Mouse (Mus musculus) C2C12 (cell line): ENCODE data around the gene Sdccag8. TPM values are rescaled to one million over a fixed set of nuclear protein-coding genes. Genes with fewer than 3 reads are reported as not detected.

Experiments used
- H3K27me3 ChIP-seq: one replicate; pipeline ENCODE4 v1.6.1; 2011; ENCODE audit not compliant: control insufficient read depth, insufficient read depth, insufficient read length
- H3K36me3 ChIP-seq: one replicate; pipeline ENCODE4 v1.6.1; 2011; ENCODE audit not compliant: control insufficient read depth, insufficient read depth
- H3K4me3 ChIP-seq: one replicate; pipeline ENCODE4 v1.5.1; 2011; ENCODE audit warnings: mild to moderate bottlenecking, control low read depth; ENCODE audit not compliant: poor library complexity, insufficient read depth, severe bottlenecking
- H3K79me2 ChIP-seq: one replicate; pipeline ENCODE4 v1.6.1; 2011; ENCODE audit not compliant: control insufficient read depth, insufficient read depth
- H3K79me3 ChIP-seq: one replicate; pipeline ENCODE4 v1.6.1; 2011; ENCODE audit warnings: low read depth, control low read depth
- H3ac ChIP-seq: one replicate; pipeline ENCODE3; 2011; ENCODE audit warnings: low read depth; ENCODE audit not compliant: control insufficient read depth, insufficient read length
- CEBPB ChIP-seq: IDR thresholded peaks from one replicate; pipeline ENCODE4 v1.6.1; 2011; ENCODE audit warnings: low read depth, mild to moderate bottlenecking, control low read depth, moderate library complexity
- CTCF ChIP-seq: IDR thresholded peaks from one replicate; pipeline ENCODE4 v1.5.1; 2011; ENCODE audit not compliant: control insufficient read depth, insufficient read depth, insufficient read length
- FOSL1 ChIP-seq: IDR thresholded peaks from one replicate; pipeline ENCODE4 v1.8.0; 2011; ENCODE audit warnings: mild to moderate bottlenecking, low read length; ENCODE audit not compliant: poor library complexity, insufficient read depth, severe bottlenecking
- MAX ChIP-seq: IDR thresholded peaks from one replicate; pipeline ENCODE4 v1.6.1; 2011; ENCODE audit warnings: mild to moderate bottlenecking, control low read depth
- MYOD1 ChIP-seq: IDR thresholded peaks from one replicate; pipeline ENCODE4 v1.6.1; 2011; ENCODE audit warnings: low read depth; ENCODE audit not compliant: control insufficient read depth, insufficient read length
- MYOG ChIP-seq: IDR thresholded peaks from one replicate; pipeline ENCODE4 v1.6.1; 2011; ENCODE audit not compliant: control insufficient read depth, insufficient read length; ENCODE audit errors: extremely low read depth
- USF1 ChIP-seq: IDR thresholded peaks from one replicate; pipeline ENCODE4 v1.6.1; 2011; ENCODE audit warnings: low read depth, mild to moderate bottlenecking, control low read depth, moderate library complexity
- polyA plus RNA-seq: library from polyadenylated mRNA; unstranded; fragments of >200 nt; fragmentation: generic; extraction: Trizol; gene quantifications from one replicate; pipeline ENCODE4 v1.2.1, GENCODE M21; 2012; ENCODE audit warnings: missing spikeins

Sdccag8 gene
- polyA plus RNA-seq, 1 experiment: 5.8 TPM

- H3K79me3 ChIP-seq: no peaks in the 10 kb centered on the region
- TF ChIP-seq MYOG: no peak
- no peak for TF ChIP-seq FOSL1
- no peak for TF ChIP-seq MAX
- no peak for TF ChIP-seq USF1
- TF ChIP-seq CTCF: no peak
- TF ChIP-seq CEBPB: no peak
- TF ChIP-seq MYOD1: no peak
- peaks cover 5% of the 10 kb centered on the region for H3K36me3 ChIP-seq
Observed at GRCm38 (mm10) chr1:177046963-177047362, 232.5 kb downstream of the Sdccag8 start.

GRCm38 (mm10) chr1:177048773-177049172 is 234.3 kb downstream of the Sdccag8 start:
- Histone ChIP-seq H3K36me3 (peaks cover 5% of the 10 kb centered on the region), H3K79me3 (no peaks in the 10 kb centered on the region), H3ac (no peak overlapping the region), H3K4me3 (no peak overlapping the region), H3K79me2 (no peaks in the 10 kb centered on the region), H3K27me3 (no peaks in the 10 kb centered on the region)
- TF ChIP-seq MAX (no peak), FOSL1 (no peak), CEBPB (no peak), MYOD1 (no peak), CTCF (no peak), MYOG (no peak), USF1 (no peak)

More at GRCm38 (mm10) chr1:177046963-177047362, 232.5 kb downstream of the Sdccag8 start:
- H3K4me3 ChIP-seq: no peak overlapping the region
- H3K79me2 ChIP-seq: no peaks in the 10 kb centered on the region
- H3K27me3 ChIP-seq: no peaks in the 10 kb centered on the region
- no peak overlapping the region for H3ac ChIP-seq

GRCm38 (mm10) chr1:177051366-177051963 is 237.0 kb downstream of the Sdccag8 start:
- Histone ChIP-seq H3K27me3 (no peaks in the 10 kb centered on the region), H3K36me3 (peaks cover 5% of the 10 kb centered on the region), H3K4me3 (no peak overlapping the region), H3K79me3 (no peaks in the 10 kb centered on the region), H3ac (no peak overlapping the region), H3K79me2 (no peaks in the 10 kb centered on the region)
- TF ChIP-seq CTCF (no peak), MAX (no peak), FOSL1 (no peak), MYOG (no peak), USF1 (no peak), CEBPB (no peak)

- Histone ChIP-seq H3K4me3 (no peak overlapping the region), H3K27me3 (no peaks in the 10 kb centered on the region), H3ac (no peak overlapping the region), H3K79me2 (no peaks in the 10 kb centered on the region), H3K79me3 (no peaks in the 10 kb centered on the region), H3K36me3 (peaks cover 2% of the 10 kb centered on the region)
- TF ChIP-seq CTCF: no peak
- TF ChIP-seq MYOD1: no peak
- TF ChIP-seq MAX: no peak
- no peak for TF ChIP-seq MYOG
- no peak for TF ChIP-seq USF1
- no peak for TF ChIP-seq FOSL1
- TF ChIP-seq CEBPB: no peak
Observed at GRCm38 (mm10) chr1:177054891-177055290, 240.4 kb downstream of the Sdccag8 start.

- Histone ChIP-seq H3ac (no peak overlapping the region), H3K4me3 (no peak overlapping the region), H3K79me2 (no peaks in the 10 kb centered on the region), H3K36me3 (peaks cover 4% of the 10 kb centered on the region), H3K79me3 (no peaks in the 10 kb centered on the region), H3K27me3 (no peaks in the 10 kb centered on the region)
- TF ChIP-seq CTCF: no peak
- no peak for TF ChIP-seq USF1
- no peak for TF ChIP-seq FOSL1
Observed at GRCm38 (mm10) chr1:177061761-177062160, 247.3 kb downstream of the Sdccag8 start.

- H3ac ChIP-seq: no peak overlapping the region
- no peak overlapping the region for H3K4me3 ChIP-seq
- no peaks in the 10 kb centered on the region for H3K79me2 ChIP-seq
- H3K27me3 ChIP-seq: no peaks in the 10 kb centered on the region
- TF ChIP-seq MYOD1 (no peak), CTCF (no peak)
- peaks cover 4% of the 10 kb centered on the region for H3K36me3 ChIP-seq
- no peaks in the 10 kb centered on the region for H3K79me3 ChIP-seq
Observed at GRCm38 (mm10) chr1:177065732-177066131, 251.3 kb downstream of the Sdccag8 start.
